Mouse (Mus musculus) testis, adult 2 months (tissue): Measurements from ENCODE around the gene Zfp664. TPM values are rescaled to one million over a fixed set of nuclear protein-coding genes. Genes with fewer than 3 reads are reported as not detected.
A peak's percentile ranks its signal among the peaks of the same experiment; 100 is the strongest.

Experiments
- H3K27ac ChIP-seq: fragments of 200-500 bp; 2 replicates; pipeline ENCODE4 v1.5.1; 2012; ENCODE audit warnings: low read depth, low read length; ENCODE audit not compliant: control insufficient read depth, insufficient read depth
- H3K27me3 ChIP-seq: fragments of 200-500 bp; 2 replicates; pipeline ENCODE4 v1.6.1; 2012; ENCODE audit warnings: mild to moderate bottlenecking, low read length, moderate library complexity; ENCODE audit not compliant: control insufficient read depth, insufficient read depth
- H3K36me3 ChIP-seq: fragments of 200-500 bp; 2 replicates; pipeline ENCODE4 v1.6.1; 2012; ENCODE audit warnings: mild to moderate bottlenecking, low read length; ENCODE audit not compliant: control insufficient read depth, insufficient read depth
- H3K4me1 ChIP-seq: fragments of 200-500 bp; 2 replicates; pipeline ENCODE4 v1.6.1; 2012; ENCODE audit warnings: low read length; ENCODE audit not compliant: control insufficient read depth, insufficient read depth
- H3K4me3 ChIP-seq: fragments of 200-500 bp; 2 replicates; pipeline ENCODE4 v1.5.1; 2012; ENCODE audit warnings: low read depth, mild to moderate bottlenecking, low read length, moderate library complexity, mixed read lengths; ENCODE audit not compliant: control insufficient read depth
- CTCF ChIP-seq: fragments of 200-500 bp; IDR thresholded peaks from 2 replicates; pipeline ENCODE4 v1.5.1; 2012; ENCODE audit warnings: low read depth, mild to moderate bottlenecking, inconsistent platforms, low read length, moderate library complexity; ENCODE audit not compliant: control insufficient read depth, insufficient read depth, insufficient replicate concordance
- POLR2A ChIP-seq: fragments of 200-500 bp; IDR thresholded peaks from 2 replicates; pipeline ENCODE4 v1.6.1; 2012; ENCODE audit warnings: low read depth, mild to moderate bottlenecking, inconsistent platforms, low read length, moderate library complexity; ENCODE audit not compliant: control insufficient read depth
- polyA plus RNA-seq: library from polyadenylated mRNA; depleted of rRNA; stranded (reverse); fragments of >200 nt; gene quantifications from 2 replicates; pipeline ENCODE4 v1.2.3, GENCODE M21; 2012

The Zfp664 gene
- polyA plus RNA-seq, 1 experiment = 29.7 TPM

DNA sequence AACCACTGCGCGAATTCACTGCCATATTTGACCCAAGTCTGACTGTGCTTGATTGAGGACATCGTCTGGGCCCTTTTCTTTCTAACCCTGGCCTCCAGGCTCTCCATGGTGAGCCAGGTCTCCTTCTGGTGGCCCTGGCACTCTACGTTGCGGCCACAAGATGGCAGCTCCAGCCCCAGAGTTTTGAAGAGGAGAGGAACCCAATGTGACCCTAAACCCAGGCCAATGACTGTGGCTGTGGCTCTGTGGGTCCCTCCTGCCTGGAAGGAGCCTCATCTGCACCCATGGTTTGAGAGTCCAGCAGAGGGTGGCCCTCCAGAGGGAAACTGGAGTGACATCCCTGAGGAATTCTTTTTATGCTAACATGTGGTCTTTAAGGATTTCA, 67.6 kb downstream of the Zfp664 start:
- H3K27ac ChIP-seq = no peak overlapping the region
- TF ChIP-seq POLR2A (no peak), CTCF (peak; percentile 21; the same call in 1 of the 2 replicates)
- H3K4me1 ChIP-seq = no peaks in the 10 kb centered on the region
- no peaks in the 10 kb centered on the region for H3K36me3 ChIP-seq
- no peaks in the 10 kb centered on the region for H3K27me3 ChIP-seq
- no peak overlapping the region for H3K4me3 ChIP-seq

DNA sequence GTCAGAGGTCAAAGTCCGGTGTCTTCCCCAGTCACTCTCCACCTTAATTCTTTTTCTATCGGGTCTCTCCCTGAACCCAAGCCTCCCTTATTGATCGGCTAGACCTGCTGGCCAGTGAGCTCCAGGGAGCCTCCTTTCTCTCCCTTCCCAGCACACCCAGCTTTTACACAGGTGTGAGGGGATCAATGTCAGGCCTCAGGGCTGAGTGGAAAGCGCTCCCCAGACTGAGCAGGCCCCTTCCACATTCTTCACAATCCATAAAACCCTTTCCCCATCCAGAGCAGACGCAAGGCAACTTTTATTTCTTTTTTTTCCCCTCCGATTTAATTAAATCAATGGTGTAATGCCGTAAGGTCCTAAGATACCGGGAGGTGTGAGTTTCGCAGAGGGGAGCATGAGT, 68.1 kb downstream of the Zfp664 start:
- no peak overlapping the region for H3K4me3 ChIP-seq
- H3K4me1 ChIP-seq = no peaks in the 10 kb centered on the region
- no peaks in the 10 kb centered on the region for H3K27me3 ChIP-seq
- no peak overlapping the region for H3K27ac ChIP-seq
- no peak for TF ChIP-seq CTCF
- no peak for TF ChIP-seq POLR2A
- H3K36me3 ChIP-seq = no peaks in the 10 kb centered on the region

DNA sequence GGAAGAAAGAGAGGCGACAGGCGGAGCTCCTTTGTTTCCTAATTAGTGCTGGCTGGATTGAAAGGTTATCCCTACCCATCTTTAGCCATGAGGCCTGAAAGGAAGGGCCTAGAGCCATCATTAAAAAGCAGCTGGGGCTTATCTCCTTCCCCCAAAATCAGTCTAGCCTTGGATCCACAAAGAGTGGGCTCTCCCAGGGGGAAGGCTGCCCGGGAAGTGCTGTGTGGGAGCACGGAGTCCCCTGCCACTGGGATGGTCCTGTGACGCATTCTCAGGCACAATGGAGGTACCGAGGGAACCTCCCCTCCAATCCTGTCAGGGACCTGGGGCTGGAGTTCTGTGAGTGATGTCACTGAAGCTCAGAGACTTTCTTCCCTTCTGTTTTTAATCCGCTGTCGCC, 68.6 kb downstream of the Zfp664 start:
- Histone ChIP-seq H3K36me3 (no peaks in the 10 kb centered on the region), H3K4me3 (no peak overlapping the region), H3K4me1 (no peaks in the 10 kb centered on the region), H3K27ac (no peak overlapping the region), H3K27me3 (no peaks in the 10 kb centered on the region)
- no peak for TF ChIP-seq POLR2A
- TF ChIP-seq CTCF = no peak

DNA sequence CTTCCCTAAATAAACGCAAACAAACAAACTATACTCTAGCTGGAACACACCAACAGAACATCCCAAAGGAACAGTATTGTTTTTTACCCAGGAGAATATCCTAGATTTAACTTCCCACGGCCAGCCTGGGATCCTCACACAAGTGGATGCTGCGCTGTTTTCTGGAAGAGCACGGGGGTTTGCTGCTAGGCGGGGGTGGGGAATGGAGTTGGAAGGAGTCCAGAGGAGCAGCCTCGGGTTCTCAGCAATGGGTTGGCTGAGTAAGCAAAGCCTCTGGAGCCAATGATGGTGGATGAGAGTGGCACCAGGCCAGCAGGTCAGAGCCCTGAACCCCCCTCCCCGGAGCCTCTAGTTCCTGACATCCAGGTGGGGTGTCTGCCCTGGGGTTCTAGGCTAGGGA, 72.1 kb downstream of the Zfp664 start:
- Histone ChIP-seq H3K27me3 (no peaks in the 10 kb centered on the region), H3K27ac (no peak overlapping the region)
- TF ChIP-seq CTCF = no peak
- TF ChIP-seq POLR2A = no peak

DNA sequence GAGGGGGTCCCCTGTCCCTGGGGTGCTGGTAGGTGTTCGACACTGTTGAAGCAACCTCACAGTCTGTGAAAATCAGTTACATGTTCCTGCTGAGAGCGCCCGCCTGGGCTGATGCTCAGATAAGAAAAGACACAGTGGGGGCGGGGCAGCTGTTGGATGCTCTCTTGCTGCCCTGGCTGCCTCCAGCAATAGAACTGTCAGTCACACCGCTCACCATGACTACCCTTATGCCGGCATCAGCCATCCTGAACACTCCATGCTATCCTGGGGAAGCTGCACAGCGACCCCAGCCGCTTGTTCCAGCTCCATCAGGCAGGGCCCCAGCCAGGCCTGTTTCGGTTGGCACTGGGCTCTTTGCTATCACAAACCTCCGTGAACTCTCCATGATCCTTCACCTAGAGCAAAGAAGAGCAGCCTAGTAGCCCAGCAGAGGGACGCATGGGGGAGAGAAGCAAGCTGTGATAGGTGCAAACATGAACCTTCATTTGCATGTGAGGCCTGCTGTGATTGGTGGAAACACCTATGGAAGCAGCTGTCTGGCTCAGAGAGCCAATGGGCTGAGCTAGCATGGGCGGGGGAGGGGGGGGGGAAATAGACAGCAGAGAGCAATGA, 80.8 kb downstream of the Zfp664 start:
- Histone ChIP-seq H3K27me3 (no peaks in the 10 kb centered on the region), H3K36me3 (no peaks in the 10 kb centered on the region), H3K4me3 (peak overlapping the region; percentile 66), H3K4me1 (peaks cover 14% of the 10 kb centered on the region), H3K27ac (no peak overlapping the region)
- TF ChIP-seq CTCF = no peak
- TF ChIP-seq POLR2A = no peak

More for the DNA sequence above, 72.1 kb downstream of the Zfp664 start:
- Histone ChIP-seq H3K4me3 (no peak overlapping the region), H3K4me1 (no peaks in the 10 kb centered on the region), H3K36me3 (no peaks in the 10 kb centered on the region)

DNA sequence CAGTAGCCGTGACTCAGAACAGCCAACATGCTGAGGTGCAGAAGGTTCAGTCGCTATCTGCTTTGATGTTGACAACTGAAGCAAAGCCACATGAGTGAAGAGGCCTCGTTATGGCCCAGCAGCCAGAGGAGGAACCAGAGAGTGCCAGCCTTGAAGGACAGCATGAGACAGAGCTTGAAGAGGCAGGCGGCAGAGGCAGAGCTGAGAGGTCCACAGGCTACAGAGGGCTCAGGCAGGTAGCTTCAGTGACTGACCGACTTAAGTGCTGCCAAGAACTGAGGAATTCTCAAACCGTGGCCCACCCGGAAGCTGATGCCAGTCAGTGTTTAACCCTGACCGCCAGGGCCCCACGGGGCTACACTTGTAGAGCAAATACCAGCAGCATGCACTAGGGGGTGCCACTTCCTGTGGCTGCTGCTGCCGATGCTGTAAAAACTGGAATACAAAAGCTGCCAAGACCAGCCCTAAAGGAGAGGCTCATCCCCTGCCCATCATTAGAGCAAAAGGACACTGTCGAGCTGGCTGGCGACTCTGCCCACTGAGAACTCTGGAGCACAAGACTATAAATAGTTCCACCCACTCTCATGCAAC, 81.4 kb downstream of the Zfp664 start:
- H3K4me3 ChIP-seq = peak overlapping the region; percentile 66
- no peaks in the 10 kb centered on the region for H3K27me3 ChIP-seq
- H3K4me1 ChIP-seq = peaks cover 14% of the 10 kb centered on the region
- TF ChIP-seq POLR2A (no peak), CTCF (peak; percentile 64; the same call in 1 of the 2 replicates)
- no peaks in the 10 kb centered on the region for H3K36me3 ChIP-seq
- no peak overlapping the region for H3K27ac ChIP-seq

DNA sequence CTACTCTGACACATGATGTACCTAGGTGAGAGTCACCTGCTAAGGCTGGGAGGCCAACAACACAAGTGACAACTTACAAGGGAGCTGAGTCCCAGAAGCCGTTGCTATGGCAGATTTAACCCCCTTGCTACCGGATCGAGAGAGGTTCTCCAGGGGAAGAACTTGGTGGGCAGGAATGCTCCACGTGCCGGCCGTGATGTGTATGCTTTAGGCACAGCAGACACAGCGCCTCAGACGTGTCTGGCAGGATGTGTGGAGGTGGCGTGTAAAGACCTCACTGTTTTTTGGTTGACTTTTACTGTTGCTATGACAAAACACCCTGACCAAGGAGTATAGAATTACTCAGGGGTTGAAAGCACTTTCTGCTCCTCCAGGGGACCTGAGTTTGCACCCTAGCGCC, 81.9 kb downstream of the Zfp664 start:
- Histone ChIP-seq H3K4me1 (peaks cover 14% of the 10 kb centered on the region), H3K27me3 (no peaks in the 10 kb centered on the region), H3K36me3 (no peaks in the 10 kb centered on the region), H3K4me3 (peak overlapping the region; percentile 66), H3K27ac (no peak overlapping the region)
- TF ChIP-seq POLR2A (no peak), CTCF (no peak)

DNA sequence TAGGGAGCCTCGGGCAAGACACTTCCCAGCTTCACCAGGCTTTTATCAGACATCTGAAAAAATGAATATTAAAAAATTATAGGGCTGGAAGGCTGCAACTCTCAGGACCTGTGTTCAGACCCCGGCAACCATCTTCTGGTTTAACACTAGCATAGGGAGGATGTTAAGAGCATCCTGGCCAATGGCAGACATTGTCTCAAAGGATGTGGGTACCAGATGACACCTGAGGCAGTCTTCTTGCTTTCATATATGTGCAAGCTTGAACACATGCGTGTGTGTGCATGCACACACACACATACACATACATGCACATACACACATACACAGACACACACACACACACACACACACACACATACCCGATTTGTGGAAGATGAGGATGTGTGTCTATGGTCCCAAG, 82.6 kb downstream of the Zfp664 start:
- TF ChIP-seq CTCF = no peak
- no peak for TF ChIP-seq POLR2A
- Histone ChIP-seq H3K4me1 (peaks cover 14% of the 10 kb centered on the region), H3K36me3 (no peaks in the 10 kb centered on the region), H3K27ac (no peak overlapping the region), H3K27me3 (no peaks in the 10 kb centered on the region), H3K4me3 (no peak overlapping the region)
